Mouse (Mus musculus) brain, embryonic 14.5 days (tissue): ENCODE data around the gene Tfam.

Experiments
- CTCF ChIP-seq: fragments of 200-500 bp; IDR thresholded peaks from 2 replicates; pipeline ENCODE4 v1.5.1; 2012; ENCODE audit warnings: inconsistent platforms, mild to moderate bottlenecking, moderate library complexity, borderline replicate concordance; ENCODE audit not compliant: insufficient read depth, insufficient read length; ENCODE audit errors: extremely low read depth
- POLR2A ChIP-seq: fragments of 200-500 bp; IDR thresholded peaks from 2 replicates; pipeline ENCODE4 v1.6.1; 2012; ENCODE audit warnings: mild to moderate bottlenecking, inconsistent platforms, borderline replicate concordance; ENCODE audit not compliant: poor library complexity, insufficient read depth, insufficient read length, severe bottlenecking; ENCODE audit errors: extremely low read depth

DNA sequence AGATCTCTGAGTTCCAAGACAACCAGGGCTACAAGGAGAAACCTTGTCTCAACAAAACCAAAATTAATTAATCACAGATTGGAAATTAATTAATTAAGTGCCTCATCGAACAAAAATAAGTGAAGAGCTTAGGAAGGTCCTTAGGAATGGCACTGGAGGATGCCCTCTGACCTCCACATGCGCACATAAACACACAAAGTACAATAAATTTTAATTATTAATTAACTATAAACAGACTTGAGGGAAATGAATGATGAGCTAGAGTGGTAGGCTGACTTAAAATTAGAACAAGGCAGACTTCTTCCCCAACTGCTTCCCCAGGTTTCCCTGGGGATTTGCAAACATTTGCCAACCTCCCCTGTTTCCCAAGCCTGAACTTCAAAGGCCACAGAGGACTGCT is 57.0 kb downstream of the Tfam start:
- TF ChIP-seq POLR2A (no peak), CTCF (no peak)
